10 mouse cellular contexts compared by ENCODE assay signal in genomic region chr16:84875012-84875717, GRCm38 (mm10). TPM values are rescaled to one million over a fixed set of nuclear protein-coding genes. Genes with fewer than 3 reads are reported as not detected.
A peak's percentile ranks its signal among the peaks of the same experiment; 100 is the strongest.
DNase-seq lines count a peak whose midpoint lies in the region; ATAC-seq and TF ChIP-seq lines count a peak whose summit lies in the region.
"Had no signal": no experiment of that assay in that cellular context is flagged by ENCODE, and none has a peak within 500 bp of the region (broad histone marks: within the 10 kb centered on the region; RNA-seq: fewer than 3 reads in every experiment).

No protein-coding gene starts in this region.

- ATAC-seq in hindbrain, embryonic 16.5 days, result peak; percentile 67
- ATAC-seq in hindbrain, embryonic 11.5 days (ENCODE audit: low FRiP score), result no peak
- ATAC-seq in lung, embryonic 14.5 days (ENCODE audit: insufficient read depth), result peak; percentile 65
- ATAC-seq in inflammation-experienced regulatory T-cells, adult 6 months, result no peak

- H3K4me3 ChIP-seq in hindbrain, embryonic 16.5 days (ENCODE audit: low read length), result no peak overlapping the region
- H3K4me3 ChIP-seq in hindbrain, embryonic 11.5 days (ENCODE audit: low read depth, low read length), result no peak overlapping the region
- H3K4me3 ChIP-seq in lung, embryonic 14.5 days (ENCODE audit: low read depth, low read length), result peak overlapping the region; percentile 12
- H3K4me3 ChIP-seq: embryonic facial prominence, embryonic 13.5 days; liver, embryonic 15.5 days had no signal

- H3K36me3 ChIP-seq in hindbrain, embryonic 16.5 days (ENCODE audit: control insufficient read depth, insufficient read depth, low read length), result no peaks in the 10 kb centered on the region
- H3K36me3 ChIP-seq in hindbrain, embryonic 11.5 days (ENCODE audit: control insufficient read depth, insufficient read depth, low read length), result no peaks in the 10 kb centered on the region
- no peaks in the 10 kb centered on the region for H3K36me3 ChIP-seq in lung, embryonic 14.5 days (ENCODE audit: insufficient read depth)
- H3K36me3 ChIP-seq: embryonic facial prominence, embryonic 13.5 days; liver, embryonic 15.5 days had no signal

- no peaks in the 10 kb centered on the region for H3K27me3 ChIP-seq in hindbrain, embryonic 16.5 days (replicated peaks; ENCODE audit: control insufficient read depth, insufficient read depth, low read length)
- no peaks in the 10 kb centered on the region for H3K27me3 ChIP-seq in hindbrain, embryonic 11.5 days (ENCODE audit: control insufficient read depth, insufficient read depth, low read length)
- no peaks in the 10 kb centered on the region for H3K27me3 ChIP-seq in lung, embryonic 14.5 days (ENCODE audit: insufficient read depth, low read length)
- H3K27me3 ChIP-seq: embryonic facial prominence, embryonic 13.5 days; liver, embryonic 15.5 days had no signal

- H3K4me2 ChIP-seq in hindbrain, embryonic 16.5 days (ENCODE audit: low read length), result peak overlapping the region; percentile 32
- H3K4me2 ChIP-seq in hindbrain, embryonic 11.5 days (replicated peaks; ENCODE audit: low read depth, low read length), result no peak overlapping the region
- peak overlapping the region; percentile 60 for H3K4me2 ChIP-seq in lung, embryonic 14.5 days
- H3K4me2 ChIP-seq: embryonic facial prominence, embryonic 13.5 days; liver, embryonic 15.5 days had no signal

- no peaks in the 10 kb centered on the region; the same call in 1 of the 2 replicates for H3K4me1 ChIP-seq in hindbrain, embryonic 16.5 days (ENCODE audit: control insufficient read depth, insufficient read depth, low read depth, low read length)
- no peaks in the 10 kb centered on the region for H3K4me1 ChIP-seq in hindbrain, embryonic 11.5 days (replicated peaks; ENCODE audit: control insufficient read depth, insufficient read depth, low read length)
- H3K4me1 ChIP-seq in lung, embryonic 14.5 days (ENCODE audit: insufficient read depth), result peaks cover 10% of the 10 kb centered on the region
- H3K4me1 ChIP-seq: embryonic facial prominence, embryonic 13.5 days; liver, embryonic 15.5 days had no signal

- H3K9me3 ChIP-seq in hindbrain, embryonic 16.5 days (ENCODE audit: control insufficient read depth, low read length), result no peaks in the 10 kb centered on the region
- H3K9me3 ChIP-seq in hindbrain, embryonic 11.5 days (ENCODE audit: control insufficient read depth, low read length), result no peaks in the 10 kb centered on the region
- H3K9me3 ChIP-seq in lung, embryonic 14.5 days (ENCODE audit: low read depth, low read length), result no peaks in the 10 kb centered on the region
- H3K9me3 ChIP-seq: embryonic facial prominence, embryonic 13.5 days; liver, embryonic 15.5 days had no signal

- no peak overlapping the region for H3K9ac ChIP-seq in hindbrain, embryonic 16.5 days (ENCODE audit: low read depth, low read length)
- no peak overlapping the region for H3K9ac ChIP-seq in hindbrain, embryonic 11.5 days (ENCODE audit: low read depth, low read length)
- H3K9ac ChIP-seq in lung, embryonic 14.5 days, result no peak overlapping the region
- H3K9ac ChIP-seq: embryonic facial prominence, embryonic 13.5 days; liver, embryonic 15.5 days had no signal

- no peak for DNase-seq in hindbrain, embryonic 11.5 days (ENCODE audit: low spot score)
- peak; percentile 32 for DNase-seq in cerebellum, adult 9-10 months
- DNase-seq in heart, postnatal 10 days, result peak; percentile 13 to 37
- DNase-seq in lung, embryonic 14.5 days, result peak; percentile 72
- no peak for DNase-seq in natural killer cell, adult 2 months (ENCODE audit: low spot score in 2 of 2)
- no peak for DNase-seq in spleen, postnatal 10 days (ENCODE audit: low spot score in 2 of 2)

- intact Hi-C loops in heart, postnatal 10 days (cut with DNase I), result loop anchor here (5.0 to 10.0 kb wide), 2 partner anchors 350 to 802 kb away; no protein-coding TSS in a partner anchor

- no peak for TF ChIP-seq CTCF in lung, embryonic 14.5 days (IDR thresholded peaks at IDR 0.05; ENCODE audit: low read depth)

- WGBS in hindbrain, embryonic 16.5 days, result 72% methylated on average over 24 of the region's 24 CpGs
- 85% methylated on average over 24 of the region's 24 CpGs for WGBS in hindbrain, embryonic 11.5 days
- 37% methylated on average over 24 of the region's 24 CpGs for WGBS in lung, embryonic 14.5 days

- H3K27ac ChIP-seq in hindbrain, embryonic 16.5 days (ENCODE audit: low read depth, low read length), result no peak overlapping the region
- no peak overlapping the region for H3K27ac ChIP-seq in hindbrain, embryonic 11.5 days (ENCODE audit: low read depth, low read length)
- no peak overlapping the region for H3K27ac ChIP-seq in lung, embryonic 14.5 days (ENCODE audit: low read depth)
- H3K27ac ChIP-seq: embryonic facial prominence, embryonic 13.5 days; liver, embryonic 15.5 days had no signal

RNA-seq across cellular contexts. Expression of gene Atp5j, which starts 39.7 kb away (rescaled TPM):
- polyA plus RNA-seq in hindbrain, embryonic 16.5 days (2015; fragmentation: Nextera tagmentation; extraction: Ambion mirVana), result 739 and 807 TPM in 2 replicates
- polyA plus RNA-seq in hindbrain, embryonic 11.5 days (2014; fragmentation: Nextera tagmentation; extraction: Ambion mirVana), result 760 and 772 TPM in 2 replicates
- total RNA-seq in heart, postnatal 10 days (2021), result 1,000 to 10,000 TPM; 1,523 to 1,629 TPM
- 842 and 905 TPM in 2 replicates for polyA plus RNA-seq in lung, embryonic 14.5 days (2014; fragmentation: Nextera tagmentation; extraction: Ambion mirVana)
- polyA plus RNA-seq in inflammation-experienced regulatory T-cells, adult 6 months (2017; shearing (Covaris generic)), result 100 to 1,000 TPM; 434 to 717 (median 501) TPM

RNA-seq across cellular contexts. Expression of gene Gabpa, which starts 40.4 kb away (rescaled TPM):
- polyA plus RNA-seq in hindbrain, embryonic 16.5 days (2015; fragmentation: Nextera tagmentation; extraction: Ambion mirVana), result 15.1 and 18.2 TPM in 2 replicates
- 34.8 and 40.3 TPM in 2 replicates for polyA plus RNA-seq in hindbrain, embryonic 11.5 days (2014; fragmentation: Nextera tagmentation; extraction: Ambion mirVana)
- 10 to 100 TPM; 48.8 to 51.9 TPM for total RNA-seq in heart, postnatal 10 days (2021)
- polyA plus RNA-seq in lung, embryonic 14.5 days (2014; fragmentation: Nextera tagmentation; extraction: Ambion mirVana), result 47.4 and 47.5 TPM in 2 replicates
- polyA plus RNA-seq in inflammation-experienced regulatory T-cells, adult 6 months (2017; shearing (Covaris generic)), result 10 to 100 TPM; 17.6 to 29.3 (median 20.9) TPM

Comparison
In these comparisons a context has a peak if more than half of its experiments do, and no peak if none do; other contexts are left out.
1. ATAC-seq: peak in hindbrain, embryonic 16.5 days (single experiment) and lung, embryonic 14.5 days (single experiment); none in hindbrain, embryonic 11.5 days (single experiment) and inflammation-experienced regulatory T-cells, adult 6 months (single experiment).
2. DNase-seq: peak in cerebellum, adult 9-10 months (single experiment), heart, postnatal 10 days (2 of 2) and lung, embryonic 14.5 days (single experiment); none in hindbrain, embryonic 11.5 days (single experiment), natural killer cell, adult 2 months (0 of 2) and spleen, postnatal 10 days (0 of 2).